Mouse (Mus musculus): ENCODE measurements around the gene Defb22. TPM values are rescaled to one million over a fixed set of nuclear protein-coding genes. Genes with fewer than 3 reads are reported as not detected.

Defb22 gene
- polyA plus RNA-seq, 1 experiment from 2014 or later: not detected

Other genes starting within 250 kb of the Defb22 start
- 36.0 and 37.7 TPM in 2 replicates for gene Tbc1d20, start 196.3 kb downstream of the Defb22 start, polyA plus RNA-seq (2015; fragmentation: Nextera tagmentation; extraction: Ambion mirVana)
- gene Rbck1, start 157.5 kb downstream of the Defb22 start, polyA plus RNA-seq (2015; fragmentation: Nextera tagmentation; extraction: Ambion mirVana): 104 and 111 TPM in 2 replicates
- 0.78 and 1.9 TPM in 2 replicates for gene Trib3, start 146.1 kb downstream of the Defb22 start, polyA plus RNA-seq (2015; fragmentation: Nextera tagmentation; extraction: Ambion mirVana)
- gene Nrsn2, start 113.5 kb downstream of the Defb22 start, polyA plus RNA-seq (2015; fragmentation: Nextera tagmentation; extraction: Ambion mirVana): 10.5 and 22.6 TPM in 2 replicates
- 15.8 and 16.8 TPM in 2 replicates for gene Sox12, start 92.1 kb downstream of the Defb22 start, polyA plus RNA-seq (2015; fragmentation: Nextera tagmentation; extraction: Ambion mirVana)
- 13.3 and 14.1 TPM in 2 replicates for gene Zcchc3, start 75.1 kb downstream of the Defb22 start, polyA plus RNA-seq (2015; fragmentation: Nextera tagmentation; extraction: Ambion mirVana)
- 1.4 and 1.9 TPM in 2 replicates for gene 6820408C15Rik, start 74.6 kb downstream of the Defb22 start, polyA plus RNA-seq (2015; fragmentation: Nextera tagmentation; extraction: Ambion mirVana)
- not detected in 2 replicates for gene Defb23, start 25.5 kb downstream of the Defb22 start, polyA plus RNA-seq (2015; fragmentation: Nextera tagmentation; extraction: Ambion mirVana)
- not detected in 2 replicates for gene Defb20, start 13.1 kb downstream of the Defb22 start, polyA plus RNA-seq (2015; fragmentation: Nextera tagmentation; extraction: Ambion mirVana)
- gene Defb26, start 21.6 kb upstream of the Defb22 start, polyA plus RNA-seq (2015; fragmentation: Nextera tagmentation; extraction: Ambion mirVana): not detected in 2 replicates
- not detected in 2 replicates for gene Defb28, start 28.1 kb upstream of the Defb22 start, polyA plus RNA-seq (2015; fragmentation: Nextera tagmentation; extraction: Ambion mirVana)
- gene Defb29, start 50.0 kb upstream of the Defb22 start, polyA plus RNA-seq (2015; fragmentation: Nextera tagmentation; extraction: Ambion mirVana): not detected in 2 replicates
- not detected in 2 replicates for gene Gm17416, start 79.2 kb upstream of the Defb22 start, polyA plus RNA-seq (2015; fragmentation: Nextera tagmentation; extraction: Ambion mirVana)
- gene Defb21, start 82.6 kb upstream of the Defb22 start, polyA plus RNA-seq (2015; fragmentation: Nextera tagmentation; extraction: Ambion mirVana): not detected in 2 replicates
- not detected in 2 replicates for gene Defb19, start 90.2 kb upstream of the Defb22 start, polyA plus RNA-seq (2015; fragmentation: Nextera tagmentation; extraction: Ambion mirVana)
- gene Defb45, start 109.3 kb upstream of the Defb22 start, polyA plus RNA-seq (2015; fragmentation: Nextera tagmentation; extraction: Ambion mirVana): not detected in 2 replicates
- gene Defb36, start 114.2 kb upstream of the Defb22 start, polyA plus RNA-seq (2015; fragmentation: Nextera tagmentation; extraction: Ambion mirVana): not detected in 2 replicates
- not detected in 2 replicates for gene Defb25, start 132.9 kb upstream of the Defb22 start, polyA plus RNA-seq (2015; fragmentation: Nextera tagmentation; extraction: Ambion mirVana)
- 0.32 and 0.67 TPM in 2 replicates for gene Rem1, start 136.8 kb upstream of the Defb22 start, polyA plus RNA-seq (2015; fragmentation: Nextera tagmentation; extraction: Ambion mirVana)
- gene H13, start 179.3 kb upstream of the Defb22 start, polyA plus RNA-seq (2015; fragmentation: Nextera tagmentation; extraction: Ambion mirVana): 173 and 174 TPM in 2 replicates
- gene Mcts2, start 196.9 kb upstream of the Defb22 start, polyA plus RNA-seq (2015; fragmentation: Nextera tagmentation; extraction: Ambion mirVana): 29.3 and 32.8 TPM in 2 replicates
- 22.3 and 26.0 TPM in 2 replicates for gene Id1, start 246.1 kb upstream of the Defb22 start, polyA plus RNA-seq (2015; fragmentation: Nextera tagmentation; extraction: Ambion mirVana)

All from forebrain, embryonic 16.5 days (tissue).